Mouse (Mus musculus) left cerebral cortex, adult 6 months (tissue): Measurements from ENCODE around the gene Olfr113. TPM values are rescaled to one million over a fixed set of nuclear protein-coding genes. Genes with fewer than 3 reads are reported as not detected.

Experiments used
- long read RNA-seq, 2 experiments: library from polyadenylated mRNA; unstranded; transcript quantifications; one replicate each; pipeline ENCODE4 v2.0.0; 2019 to 2020
- polyA plus RNA-seq: library from polyadenylated mRNA; unstranded; fragments of <200 nt; fragmentation: Nextera tagmentation; gene quantifications from 2 replicates; pipeline ENCODE4 v1.2.3, GENCODE M21; 2021

The Olfr113 gene
- not detected in 2 replicates for polyA plus RNA-seq
- long read RNA-seq, experiment 1 = 0 reads
- long read RNA-seq, experiment 2 = 0 reads

DNA sequence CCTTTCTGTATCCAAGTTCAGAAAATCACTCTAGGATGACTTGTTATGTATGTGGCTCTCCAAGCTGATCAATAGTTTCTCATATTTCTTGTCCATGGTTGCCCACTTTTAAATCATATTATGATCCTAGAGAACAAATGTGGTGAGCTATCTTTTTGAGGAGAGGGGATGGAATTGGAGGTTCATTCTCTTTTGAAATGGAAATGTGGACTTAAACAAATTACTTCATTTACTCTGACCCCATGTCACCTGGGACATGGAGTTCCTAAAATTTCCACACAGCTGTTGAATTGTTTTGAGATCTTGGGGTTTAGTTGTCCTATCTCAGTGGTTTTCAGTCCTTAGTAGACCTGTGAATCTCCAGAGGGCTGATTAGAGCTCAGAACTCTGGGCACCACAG, at the start of gene Olfr113:
Olfr113 (minus strand) TSS at position 101 of the 400 bp plus-strand sequence.

DNA sequence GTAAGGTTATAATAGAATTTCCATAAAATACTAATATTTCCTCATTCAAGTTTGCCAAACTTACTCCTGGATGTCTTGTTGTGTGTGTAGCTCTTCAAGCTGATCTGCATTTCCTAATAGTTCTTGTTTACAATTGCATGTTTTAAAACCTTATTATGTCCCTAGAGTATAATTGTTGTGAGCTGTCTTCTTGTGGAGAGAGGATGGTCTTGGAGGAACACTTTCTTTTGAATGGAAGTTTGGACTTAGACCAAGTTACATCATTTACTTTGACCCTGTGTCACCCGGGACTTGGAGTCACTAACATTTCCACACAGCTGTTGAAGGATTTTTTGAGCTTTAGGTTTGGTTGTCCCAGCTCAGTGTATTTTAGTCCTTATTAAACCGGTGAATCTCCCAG, 49.5 kb upstream of the Olfr113 start, which contains the start of the genes Olfr115 and Olfr116:
Olfr115 (minus strand) TSS at position 101 of the 400 bp plus-strand sequence.
Olfr116 (minus strand) TSS at position 191 of the 400 bp plus-strand sequence.

DNA sequence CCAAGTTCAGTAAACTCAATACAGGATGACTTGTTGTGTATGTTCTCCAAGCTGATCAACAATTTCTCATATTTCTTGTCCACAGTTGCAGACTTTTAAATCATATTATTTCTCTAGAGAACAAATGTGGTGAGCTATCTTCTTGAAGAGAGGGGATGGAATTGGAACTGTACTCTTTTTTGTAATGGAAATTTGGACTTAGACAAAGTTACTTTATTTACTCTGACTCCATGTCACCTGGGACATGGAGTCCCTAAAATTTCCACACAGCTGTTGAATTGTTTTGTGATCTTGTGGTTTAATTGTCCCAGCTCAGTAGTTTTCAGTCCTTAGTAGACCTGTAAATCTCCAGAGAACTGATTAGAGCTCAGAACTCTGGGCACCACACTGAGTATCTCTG, 15.2 kb upstream of the Olfr113 start, which contains the start of gene Olfr114:
Olfr114 (minus strand) TSS at position 101 of the 400 bp plus-strand sequence.

DNA sequence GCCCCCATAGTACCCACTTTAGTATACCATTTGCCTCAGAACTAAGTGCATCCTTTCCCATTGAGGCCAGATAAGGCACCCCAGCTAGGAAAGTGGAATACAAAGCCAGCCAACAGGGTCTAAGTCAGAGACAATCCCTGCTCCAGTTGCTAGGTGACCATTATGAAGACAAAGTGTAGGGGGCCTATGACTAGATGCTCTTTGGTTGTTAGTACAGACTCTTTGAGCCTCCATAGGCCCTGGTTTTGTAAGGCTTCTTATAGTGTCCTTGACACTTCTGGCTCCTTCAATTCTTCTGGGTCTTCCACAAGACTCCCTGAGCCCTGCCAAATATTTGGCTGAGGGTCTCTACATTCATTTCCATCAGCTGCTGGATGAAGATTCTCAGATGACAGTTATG, 8.1 kb downstream of the Olfr113 start, which contains the start of gene Olfr112:
Olfr112 (minus strand) TSS at position 101 of the 400 bp plus-strand sequence.

Other genes starting within 250 kb of the Olfr113 start
- not detected in 2 replicates for gene Olfr103, start 238.0 kb downstream of the Olfr113 start, polyA plus RNA-seq
- gene Olfr104-ps, start 218.1 kb downstream of the Olfr113 start, polyA plus RNA-seq = not detected in 2 replicates
- gene Olfr105-ps, start 198.6 kb downstream of the Olfr113 start, polyA plus RNA-seq = not detected in 2 replicates
- not detected in 2 replicates for gene Olfr106-ps, start 187.3 kb downstream of the Olfr113 start, polyA plus RNA-seq
- not detected in 2 replicates for gene Olfr107, start 178.4 kb downstream of the Olfr113 start, polyA plus RNA-seq
- gene Olfr108, start 132.2 kb downstream of the Olfr113 start, polyA plus RNA-seq = not detected in 2 replicates
- not detected in 2 replicates for gene Olfr109, start 118.7 kb downstream of the Olfr113 start, polyA plus RNA-seq
- not detected in 2 replicates for gene H2-M2, start 94.1 kb downstream of the Olfr113 start, polyA plus RNA-seq
- gene Olfr110, start 85.2 kb downstream of the Olfr113 start, polyA plus RNA-seq = not detected in 2 replicates
- 0.11 TPM in 1 of 2 replicates, not detected in the other for gene Olfr111, start 69.6 kb downstream of the Olfr113 start, polyA plus RNA-seq
- not detected in 2 replicates for gene Olfr112, start 8.2 kb downstream of the Olfr113 start, polyA plus RNA-seq
- not detected in 2 replicates for gene Olfr114, start 15.1 kb upstream of the Olfr113 start, polyA plus RNA-seq
- not detected in 2 replicates for gene Olfr115, start 49.4 kb upstream of the Olfr113 start, polyA plus RNA-seq
- gene Olfr116, start 49.5 kb upstream of the Olfr113 start, polyA plus RNA-seq = not detected in 2 replicates
- not detected in 2 replicates for gene Olfr117, start 86.1 kb upstream of the Olfr113 start, polyA plus RNA-seq
- gene Olfr118, start 89.3 kb upstream of the Olfr113 start, polyA plus RNA-seq = not detected in 2 replicates
- gene Olfr119, start 118.9 kb upstream of the Olfr113 start, polyA plus RNA-seq = not detected in 2 replicates
- not detected in 2 replicates for gene Olfr120, start 144.1 kb upstream of the Olfr113 start, polyA plus RNA-seq
- gene Olfr121, start 171.2 kb upstream of the Olfr113 start, polyA plus RNA-seq = not detected in 2 replicates
- gene Olfr122, start 190.9 kb upstream of the Olfr113 start, polyA plus RNA-seq = not detected in 2 replicates
- not detected in 2 replicates for gene Olfr123, start 215.9 kb upstream of the Olfr113 start, polyA plus RNA-seq
- not detected in 2 replicates for gene Olfr124, start 222.2 kb upstream of the Olfr113 start, polyA plus RNA-seq